Mouse (Mus musculus) ES-E14 (cell line): ENCODE results near the gene Sytl3.
"Not testable (repeated sequence)": the region's sequence is repeated elsewhere in the genome, so short reads cannot be mapped to it uniquely, and the experiment has no call there.

Experiments used
- HCFC1 ChIP-seq: IDR thresholded peaks from 2 replicates; pipeline ENCODE4 v1.6.1; 2012; ENCODE audit warnings: low read length, inconsistent platforms, borderline replicate concordance; ENCODE audit not compliant: insufficient read depth
- MAFK ChIP-seq: IDR thresholded peaks from 2 replicates; pipeline ENCODE4 v1.6.1; 2014; ENCODE audit warnings: mild to moderate bottlenecking, low read depth, low read length, inconsistent platforms; ENCODE audit not compliant: insufficient read depth
- ZC3H11A ChIP-seq: IDR thresholded peaks from 2 replicates; pipeline ENCODE4 v1.6.1; 2012; ENCODE audit warnings: low read depth, mild to moderate bottlenecking, inconsistent platforms, low read length, borderline replicate concordance
- ZNF384 ChIP-seq: IDR thresholded peaks from 2 replicates; pipeline ENCODE4 v1.6.1; 2012; ENCODE audit warnings: low read depth, low read length, inconsistent platforms

- TF ChIP-seq MAFK, ZC3H11A, ZNF384, HCFC1: not testable (repeated sequence)
Observed at GRCm38 (mm10) chr17:6707422-6707821, 48.5 kb downstream of the Sytl3 start.
